Comparison of ENCODE assay signal across 45 mouse cellular contexts in the genomic region with DNA sequence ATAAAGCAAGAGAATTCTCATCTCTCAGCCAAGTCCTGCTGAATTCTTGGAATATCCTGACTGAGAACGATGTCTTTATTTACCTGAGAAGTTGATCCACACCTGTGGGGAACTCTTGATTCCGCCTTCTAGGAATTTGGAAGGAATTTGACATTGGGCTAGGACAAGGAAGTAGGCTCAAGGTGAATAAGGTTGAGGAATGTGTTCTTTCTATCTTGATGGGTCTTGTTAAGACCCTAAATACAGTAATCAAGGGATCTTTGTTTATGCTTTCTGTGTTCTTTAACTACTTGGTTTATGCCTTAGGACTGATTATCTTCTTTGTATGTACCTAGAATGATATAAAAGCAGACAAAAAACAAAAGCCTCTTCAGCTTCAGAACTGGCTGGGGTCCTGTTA. TPM values are rescaled to one million over a fixed set of nuclear protein-coding genes. Genes with fewer than 3 reads are reported as not detected.
"Had no signal": no experiment of that assay in that cellular context is flagged by ENCODE, and none has a peak within 500 bp of the region (broad histone marks: within the 10 kb centered on the region; RNA-seq: fewer than 3 reads in every experiment).

No protein-coding gene starts in this region.

- H3K4me3 ChIP-seq: gastrocnemius, adult 2 months; heart, embryonic 10.5 days; heart, embryonic 12.5 days; hindbrain, embryonic 10.5 days; hindbrain, embryonic 12.5 days; intestine, embryonic 15.5 days; limb, embryonic 10.5 days; limb, embryonic 12.5 days; liver, embryonic 13.5 days; liver, embryonic 15.5 days had no signal

- H3K27ac ChIP-seq: gastrocnemius, adult 2 months; heart, embryonic 10.5 days; hindbrain, embryonic 10.5 days; hindbrain, embryonic 12.5 days; hindbrain, embryonic 14.5 days; intestine, embryonic 15.5 days; kidney, postnatal 0 days; limb, embryonic 10.5 days; limb, embryonic 12.5 days; liver, embryonic 13.5 days; liver, embryonic 15.5 days had no signal

- H3K4me2 ChIP-seq: heart, embryonic 12.5 days; hindbrain, embryonic 12.5 days; hindbrain, embryonic 14.5 days; intestine, embryonic 15.5 days; limb, embryonic 12.5 days; liver, embryonic 11.5 days; liver, embryonic 13.5 days; liver, embryonic 15.5 days had no signal

- DNase-seq: gastrocnemius, adult 2 months; gastrocnemius, postnatal 10 days; gastrocnemius, postnatal 25 days; heart, adult 18-20 months; heart, postnatal 10 days; heart, postnatal 4 days; kidney, adult 18-20 months; kidney, adult 8-10 months; kidney, postnatal 14 days; kidney, postnatal 36 days; layer of hippocampus, adult 9-11 months; layer of hippocampus, postnatal 36 days; liver; liver, embryonic 13.5 days; liver, postnatal 0 days had no signal

- H3K27me3 ChIP-seq: heart, embryonic 12.5 days; hindbrain, embryonic 12.5 days; intestine, embryonic 15.5 days; limb, embryonic 12.5 days; liver, embryonic 13.5 days; liver, embryonic 15.5 days had no signal

- H3K9me3 ChIP-seq: heart, embryonic 10.5 days; heart, embryonic 12.5 days; hindbrain, embryonic 10.5 days; hindbrain, embryonic 12.5 days; intestine, embryonic 15.5 days; limb, embryonic 10.5 days; limb, embryonic 12.5 days; liver, embryonic 13.5 days; liver, embryonic 15.5 days had no signal

- ATAC-seq: hindbrain, embryonic 16.5 days; inflammation-experienced regulatory T-cells, adult 6 months; intestine, embryonic 15.5 days; intestine, postnatal 0 days; liver, postnatal 0 days had no signal

- H3K9ac ChIP-seq: heart, embryonic 12.5 days; hindbrain, embryonic 12.5 days; hindbrain, embryonic 14.5 days; intestine, embryonic 15.5 days; limb, embryonic 12.5 days; liver, embryonic 13.5 days; liver, embryonic 15.5 days; liver, postnatal 0 days had no signal

- H3K4me1 ChIP-seq: heart, embryonic 10.5 days; heart, embryonic 12.5 days; hindbrain, embryonic 10.5 days; hindbrain, embryonic 12.5 days; intestine, embryonic 15.5 days; limb, embryonic 10.5 days; limb, embryonic 12.5 days; liver, embryonic 13.5 days; liver, embryonic 15.5 days had no signal

- H3K36me3 ChIP-seq: heart, embryonic 10.5 days; heart, embryonic 12.5 days; hindbrain, embryonic 10.5 days; hindbrain, embryonic 12.5 days; intestine, embryonic 15.5 days; limb, embryonic 10.5 days; limb, embryonic 12.5 days; liver, embryonic 13.5 days; liver, embryonic 15.5 days had no signal

RNA-seq across cellular contexts. Expression of a gene that starts 36.4 kb away (rescaled TPM):
- total RNA-seq: gastrocnemius, adult 2 months; gastrocnemius, postnatal 10 days; gastrocnemius, postnatal 25 days; granulocyte monocyte progenitor cell, adult 5-6 weeks; heart, adult 18-20 months; heart, adult 8-10 months; heart, postnatal 10 days; heart, postnatal 25 days; heart, postnatal 4 days; layer of hippocampus, adult 18-20 months; layer of hippocampus, adult 8-10 months; layer of hippocampus, postnatal 14 days; layer of hippocampus, postnatal 36 days; left cerebral cortex, adult 18-20 months; left cerebral cortex, adult 8-10 months; left cerebral cortex, postnatal 10 days; left cerebral cortex, postnatal 36 days had no signal
- polyA plus RNA-seq: heart, embryonic 10.5 days; heart, embryonic 12.5 days; heart, embryonic 14.5 days; heart, embryonic 16.5 days; hindbrain, embryonic 10.5 days; hindbrain, embryonic 12.5 days; hindbrain, embryonic 14.5 days; hindbrain, embryonic 16.5 days; inflammation-experienced regulatory T-cells, adult 6 months; large intestine, adult 2 months; limb, embryonic 10.5 days; limb, embryonic 12.5 days; limb, embryonic 14.5 days had no signal

RNA-seq across cellular contexts. Expression of a gene that starts 54.0 kb away (rescaled TPM):
- total RNA-seq: gastrocnemius, adult 2 months; gastrocnemius, postnatal 10 days; gastrocnemius, postnatal 25 days; gastrocnemius, postnatal 4 days; granulocyte monocyte progenitor cell, adult 5-6 weeks; heart, adult 18-20 months; heart, adult 8-10 months; heart, postnatal 10 days; heart, postnatal 25 days; heart, postnatal 4 days; layer of hippocampus, adult 18-20 months; layer of hippocampus, adult 8-10 months; layer of hippocampus, postnatal 14 days; layer of hippocampus, postnatal 36 days; left cerebral cortex, adult 18-20 months; left cerebral cortex, adult 8-10 months; left cerebral cortex, postnatal 10 days; left cerebral cortex, postnatal 36 days had no signal
- polyA plus RNA-seq: heart, embryonic 10.5 days; heart, embryonic 12.5 days; heart, embryonic 14.5 days; heart, embryonic 16.5 days; hindbrain, embryonic 10.5 days; hindbrain, embryonic 12.5 days; hindbrain, embryonic 14.5 days; hindbrain, embryonic 16.5 days; inflammation-experienced regulatory T-cells, adult 6 months; intestine, embryonic 15.5 days; intestine, postnatal 0 days; kidney, embryonic 14.5 days; kidney, postnatal 0 days; large intestine, adult 2 months; limb, embryonic 10.5 days; limb, embryonic 12.5 days; limb, embryonic 14.5 days; liver, embryonic 11.5 days; liver, embryonic 13.5 days; liver, embryonic 15.5 days; liver, postnatal 0 days had no signal
